Mouse (Mus musculus) embryonic fibroblast, embryonic 13.5 days (primary cell): ENCODE measurements around the gene Armh1.

Experiments used
- CTCF ChIP-seq: IDR thresholded peaks from 2 replicates; pipeline ENCODE4 v1.5.1; 2011; ENCODE audit warnings: mild to moderate bottlenecking, control low read depth, low read length, moderate library complexity, borderline replicate concordance; ENCODE audit not compliant: insufficient read depth
- POLR2A ChIP-seq: IDR thresholded peaks from 2 replicates; pipeline ENCODE4 v1.6.1; 2011; ENCODE audit warnings: low read depth, mild to moderate bottlenecking, control low read depth, low read length, moderate library complexity

DNA sequence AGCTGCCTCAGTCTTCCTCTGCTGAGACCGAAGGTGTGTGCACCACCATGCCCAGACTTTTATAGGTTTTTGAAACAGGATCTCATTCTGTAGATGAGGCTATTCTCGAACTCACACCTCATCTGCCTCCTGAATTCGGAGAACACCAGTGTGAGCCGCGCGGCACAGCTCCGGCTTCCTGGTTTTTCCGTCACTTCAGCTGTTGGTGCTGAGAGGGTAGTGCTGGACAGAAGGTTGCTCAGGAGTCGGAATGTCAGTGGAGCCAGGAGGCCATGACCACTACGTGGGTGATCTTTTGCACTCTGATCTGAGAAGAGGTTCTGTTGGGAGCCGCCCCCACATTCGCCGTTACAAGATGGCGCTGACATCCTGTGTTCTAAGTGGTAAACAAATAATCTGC is 60.1 kb downstream of the Armh1 start:
- no peak for TF ChIP-seq CTCF
- TF ChIP-seq POLR2A, result peak; percentile 30; the same call in 1 of the 2 replicates
